Mouse (Mus musculus): ENCODE results near the gene Spata6. TPM values are rescaled to one million over a fixed set of nuclear protein-coding genes. Genes with fewer than 3 reads are reported as not detected.

The Spata6 gene
- polyA plus RNA-seq, 1 experiment from 2014 or later, result 22.4 TPM

GRCm38 (mm10) chr4:111704126-111704525 is 15.7 kb upstream of the Spata6 start:
- Histone ChIP-seq H3K9me3 (no peaks in the 10 kb centered on the region), H3K27ac (no peak overlapping the region), H3K4me1 (no peaks in the 10 kb centered on the region), H3K27me3 (replicated peaks) (no peaks in the 10 kb centered on the region), H3K4me2 (replicated peaks) (no peak overlapping the region), H3K36me3 (no peaks in the 10 kb centered on the region), H3K4me3 (no peak overlapping the region), H3K9ac (no peak overlapping the region)
- 72% methylated on average over 2 of the region's 2 CpGs for WGBS
- ATAC-seq (ENCODE audit: low FRiP score, low read depth), result no peak

DNA sequence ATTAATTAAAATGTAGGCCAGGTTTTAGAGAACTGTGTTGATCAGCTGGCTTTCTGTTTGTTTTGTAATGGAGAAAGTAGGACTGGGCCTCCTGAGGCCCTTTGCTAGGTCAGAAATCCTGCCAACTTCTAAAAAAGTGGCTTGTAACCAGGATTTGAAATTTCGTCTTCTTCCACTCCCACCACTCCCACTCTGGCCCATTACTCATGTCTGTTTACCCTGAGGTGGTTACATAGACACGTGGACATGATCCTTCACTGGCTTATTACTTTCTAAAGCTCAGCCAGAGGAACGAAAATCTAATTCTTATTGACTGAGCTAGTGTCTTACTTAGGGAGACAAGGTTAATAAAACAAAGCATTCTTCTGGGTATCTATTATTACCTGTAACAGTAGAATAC is 14.8 kb upstream of the Spata6 start:
- ATAC-seq (ENCODE audit: low FRiP score, low read depth), result no peak
- Histone ChIP-seq H3K9ac (no peak overlapping the region), H3K9me3 (no peaks in the 10 kb centered on the region), H3K36me3 (no peaks in the 10 kb centered on the region), H3K27ac (no peak overlapping the region), H3K4me3 (no peak overlapping the region), H3K4me1 (no peaks in the 10 kb centered on the region), H3K27me3 (replicated peaks) (no peaks in the 10 kb centered on the region), H3K4me2 (replicated peaks) (no peak overlapping the region)
- WGBS, result 77% methylated on average over 3 of the region's 3 CpGs

DNA sequence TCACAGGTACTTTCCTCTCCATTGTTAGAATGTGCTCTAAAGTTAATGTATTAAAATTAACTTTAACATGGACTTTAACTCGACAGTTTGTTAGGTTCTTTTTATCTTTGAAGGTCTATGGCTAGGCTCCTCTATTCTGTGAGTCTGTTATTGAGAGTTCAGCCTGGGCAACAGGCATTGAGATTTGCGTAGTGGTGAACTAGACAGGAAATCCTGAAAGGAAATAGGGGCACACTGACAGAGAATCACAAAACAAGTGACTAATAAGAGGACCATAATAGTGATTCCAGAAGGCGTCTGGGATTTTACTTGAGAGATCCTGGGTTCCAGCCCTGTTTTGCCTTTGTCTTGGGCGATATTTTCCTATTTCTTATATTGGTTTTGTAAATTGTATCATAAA is 488 bp upstream of the Spata6 start:
- no peak for ATAC-seq (ENCODE audit: low FRiP score, low read depth)
- H3K36me3 ChIP-seq, result no peaks in the 10 kb centered on the region
- H3K27ac ChIP-seq, result no peak overlapping the region
- peaks cover 8% of the 10 kb centered on the region; the same call in 1 of the 2 replicates for H3K4me1 ChIP-seq
- no peak overlapping the region for H3K4me3 ChIP-seq
- no peaks in the 10 kb centered on the region for H3K27me3 ChIP-seq (replicated peaks)
- WGBS, result 72% methylated on average over 4 of the region's 4 CpGs
- H3K9ac ChIP-seq, result no peak overlapping the region
- H3K9me3 ChIP-seq, result no peaks in the 10 kb centered on the region
- peak overlapping the region; percentile 62; the same call in 1 of the 2 replicates for H3K4me2 ChIP-seq (replicated peaks)

DNA sequence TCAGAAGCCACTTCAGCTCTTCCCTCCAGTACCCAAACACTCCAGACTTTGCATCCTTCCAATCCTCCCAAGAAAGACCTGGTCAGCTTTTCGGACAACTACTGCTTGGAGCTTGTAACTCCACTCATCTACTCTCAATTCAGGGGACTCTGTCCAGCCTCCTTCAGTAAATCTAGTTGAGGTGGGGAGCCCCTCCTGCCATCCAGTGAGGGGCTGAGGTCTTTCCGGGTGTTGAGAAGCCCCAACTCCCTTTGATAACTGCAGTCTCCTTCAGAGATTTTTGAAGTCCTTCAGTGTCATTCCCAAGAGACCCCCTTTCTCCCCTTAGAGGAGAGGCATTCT is 849 bp downstream of the Spata6 start:
- no peak overlapping the region for H3K27ac ChIP-seq
- no peak for ATAC-seq (ENCODE audit: low FRiP score, low read depth)
- H3K9ac ChIP-seq, result no peak overlapping the region

DNA sequence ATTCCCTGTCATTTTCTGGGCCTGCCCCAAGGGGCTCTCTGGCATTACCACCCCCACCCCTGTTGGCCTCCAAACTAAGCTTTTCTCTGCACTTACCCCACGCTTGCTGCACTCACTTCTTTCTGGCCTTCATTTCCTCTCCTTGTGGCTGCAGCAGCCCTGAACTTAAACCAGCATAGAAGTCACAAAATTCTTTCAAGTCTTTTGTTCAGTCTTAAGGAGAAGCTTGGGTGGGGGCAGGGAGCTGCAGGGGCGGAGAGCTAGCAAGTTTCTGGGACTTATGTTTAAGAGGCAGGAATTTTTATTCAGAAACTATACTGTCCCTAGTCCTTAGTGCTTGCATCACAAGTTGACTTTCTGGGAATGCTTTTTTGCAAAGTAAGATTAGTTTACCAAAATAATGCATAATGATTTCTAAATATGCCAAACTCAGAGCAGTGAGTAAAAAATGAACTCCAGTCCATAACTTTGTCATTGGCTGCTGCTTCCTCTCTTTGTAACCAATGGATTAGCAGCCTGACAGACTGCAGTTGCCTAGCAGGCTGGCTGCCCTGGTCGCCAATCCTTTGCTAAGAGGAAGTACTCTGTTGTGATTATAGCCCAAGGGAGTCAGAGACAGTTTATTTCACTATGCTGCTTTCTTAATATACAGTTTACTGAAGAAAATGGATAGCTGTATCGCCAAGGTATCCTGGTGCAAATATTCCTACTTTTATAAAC is 1.5 kb downstream of the Spata6 start:
- Histone ChIP-seq H3K4me2 (replicated peaks) (peak overlapping the region; percentile 62), H3K36me3 (no peaks in the 10 kb centered on the region), H3K4me3 (peak overlapping the region; percentile 63), H3K27ac (no peak overlapping the region), H3K9me3 (no peaks in the 10 kb centered on the region), H3K9ac (no peak overlapping the region), H3K4me1 (peaks cover 8% of the 10 kb centered on the region; the same call in 1 of the 2 replicates), H3K27me3 (replicated peaks) (no peaks in the 10 kb centered on the region)
- no peak for ATAC-seq (ENCODE audit: low FRiP score, low read depth)
- WGBS, result 34% methylated on average over 4 of the region's 4 CpGs

More for the DNA sequence above, 849 bp downstream of the Spata6 start:
- Histone ChIP-seq H3K4me1 (peaks cover 8% of the 10 kb centered on the region; the same call in 1 of the 2 replicates), H3K36me3 (no peaks in the 10 kb centered on the region), H3K4me3 (peak overlapping the region; percentile 63), H3K4me2 (replicated peaks) (peak overlapping the region; percentile 62), H3K9me3 (no peaks in the 10 kb centered on the region), H3K27me3 (replicated peaks) (no peaks in the 10 kb centered on the region)
- WGBS, result 19% methylated on average over 2 of the region's 2 CpGs

DNA sequence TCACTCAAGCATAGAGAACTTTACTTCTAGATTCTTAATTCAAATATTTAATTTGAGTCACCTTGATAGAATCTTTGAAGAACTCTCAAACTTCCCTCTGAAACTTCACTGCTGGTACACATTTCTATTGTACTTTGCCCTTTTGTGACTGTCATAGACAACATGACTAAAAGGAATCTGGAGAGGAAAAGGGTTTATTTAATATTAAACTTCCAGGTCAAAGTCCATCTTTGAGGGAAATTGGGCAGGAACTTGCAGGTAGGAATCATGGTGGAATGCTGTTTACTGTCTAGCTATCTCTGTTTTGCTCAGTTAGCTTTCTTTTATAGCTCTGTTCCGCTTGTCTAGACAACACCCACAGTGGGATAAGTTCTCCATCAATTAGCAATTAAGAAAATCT is 17.8 kb downstream of the Spata6 start:
- no peak for ATAC-seq (ENCODE audit: low FRiP score, low read depth)
- no peaks in the 10 kb centered on the region for H3K9me3 ChIP-seq
- no peak overlapping the region for H3K4me2 ChIP-seq (replicated peaks)
- H3K27ac ChIP-seq, result no peak overlapping the region
- H3K36me3 ChIP-seq, result no peaks in the 10 kb centered on the region
- H3K4me1 ChIP-seq, result no peaks in the 10 kb centered on the region
- H3K4me3 ChIP-seq, result no peak overlapping the region
- H3K27me3 ChIP-seq (replicated peaks), result no peaks in the 10 kb centered on the region
- H3K9ac ChIP-seq, result no peak overlapping the region
- 87% methylated on average over 1 of the region's 1 CpGs for WGBS

DNA sequence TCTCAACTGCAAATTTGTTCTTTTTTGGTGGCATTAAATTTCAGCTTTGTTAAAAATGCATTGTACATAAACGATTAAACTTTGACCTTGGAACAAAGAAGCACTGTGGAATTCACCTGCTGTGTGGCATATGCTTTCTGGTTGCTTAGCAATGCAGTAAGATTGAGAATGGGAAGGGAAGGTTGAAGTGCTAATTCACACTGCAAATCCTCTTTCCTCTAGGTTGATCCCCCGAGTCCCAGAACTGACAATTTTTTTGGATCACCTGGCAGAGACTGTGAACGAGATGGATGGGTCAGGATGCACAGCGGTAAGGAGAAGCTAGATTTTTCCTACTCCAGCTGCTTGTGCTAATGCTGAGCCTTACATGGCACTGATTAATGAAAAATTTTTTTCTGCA is 60.7 kb downstream of the Spata6 start:
- Histone ChIP-seq H3K36me3 (no peaks in the 10 kb centered on the region), H3K4me1 (no peaks in the 10 kb centered on the region), H3K9ac (no peak overlapping the region), H3K27ac (no peak overlapping the region), H3K4me2 (replicated peaks) (no peak overlapping the region), H3K9me3 (no peaks in the 10 kb centered on the region), H3K27me3 (replicated peaks) (no peaks in the 10 kb centered on the region), H3K4me3 (no peak overlapping the region)
- no peak for ATAC-seq (ENCODE audit: low FRiP score, low read depth)
- WGBS, result 55% methylated on average over 4 of the region's 4 CpGs

DNA sequence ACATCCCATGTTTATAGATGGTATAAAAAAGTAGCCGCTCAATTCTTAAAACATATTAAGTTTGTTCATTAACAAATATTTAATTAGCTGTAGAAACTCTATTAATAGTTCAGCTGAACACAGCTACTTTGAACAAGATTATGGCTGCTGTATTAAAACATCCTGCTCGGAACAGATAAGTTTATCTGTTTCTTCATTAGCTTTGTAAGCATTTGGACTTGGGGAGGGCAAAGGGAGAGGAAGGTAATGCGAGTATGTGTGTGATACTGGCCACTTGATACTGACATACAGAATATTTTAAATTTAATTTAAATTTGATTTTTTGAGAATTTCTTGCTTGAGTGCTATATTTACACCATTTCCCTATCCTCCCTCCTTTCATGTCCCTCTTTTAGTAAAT is 80.1 kb downstream of the Spata6 start:
- WGBS, result 90% methylated on average over 3 of the region's 3 CpGs
- no peaks in the 10 kb centered on the region for H3K4me1 ChIP-seq
- no peaks in the 10 kb centered on the region for H3K27me3 ChIP-seq (replicated peaks)
- H3K9ac ChIP-seq, result no peak overlapping the region
- H3K4me3 ChIP-seq, result no peak overlapping the region
- H3K4me2 ChIP-seq (replicated peaks), result no peak overlapping the region
- H3K9me3 ChIP-seq, result no peaks in the 10 kb centered on the region
- H3K36me3 ChIP-seq, result no peaks in the 10 kb centered on the region
- no peak for ATAC-seq (ENCODE audit: low FRiP score, low read depth)
- no peak overlapping the region for H3K27ac ChIP-seq

DNA sequence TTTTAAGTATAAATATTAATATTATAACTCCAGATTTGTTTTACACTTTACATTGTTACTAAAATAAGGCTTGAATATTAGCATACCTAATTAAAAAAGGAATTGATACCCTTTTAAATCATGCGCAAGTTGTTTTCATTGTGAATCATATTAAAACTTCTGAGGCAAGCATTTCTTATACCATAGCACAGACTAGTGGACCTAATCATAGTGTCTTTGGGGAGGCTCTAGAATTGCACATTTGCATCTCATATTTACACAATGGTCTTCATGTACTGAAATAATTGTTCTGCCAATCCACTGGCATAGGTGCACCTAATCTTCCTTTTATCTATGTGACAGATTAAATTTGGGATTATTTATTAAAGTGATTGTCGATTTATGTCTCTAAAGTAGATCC is 83.4 kb downstream of the Spata6 start:
- no peak overlapping the region for H3K4me2 ChIP-seq (replicated peaks)
- WGBS, result 94% methylated on average over 2 of the region's 2 CpGs
- H3K27me3 ChIP-seq (replicated peaks), result no peaks in the 10 kb centered on the region
- H3K4me3 ChIP-seq, result no peak overlapping the region
- H3K4me1 ChIP-seq, result no peaks in the 10 kb centered on the region
- no peaks in the 10 kb centered on the region for H3K9me3 ChIP-seq
- H3K36me3 ChIP-seq, result no peaks in the 10 kb centered on the region
- ATAC-seq (ENCODE audit: low FRiP score, low read depth), result no peak
- H3K27ac ChIP-seq, result no peak overlapping the region
- H3K9ac ChIP-seq, result no peak overlapping the region

DNA sequence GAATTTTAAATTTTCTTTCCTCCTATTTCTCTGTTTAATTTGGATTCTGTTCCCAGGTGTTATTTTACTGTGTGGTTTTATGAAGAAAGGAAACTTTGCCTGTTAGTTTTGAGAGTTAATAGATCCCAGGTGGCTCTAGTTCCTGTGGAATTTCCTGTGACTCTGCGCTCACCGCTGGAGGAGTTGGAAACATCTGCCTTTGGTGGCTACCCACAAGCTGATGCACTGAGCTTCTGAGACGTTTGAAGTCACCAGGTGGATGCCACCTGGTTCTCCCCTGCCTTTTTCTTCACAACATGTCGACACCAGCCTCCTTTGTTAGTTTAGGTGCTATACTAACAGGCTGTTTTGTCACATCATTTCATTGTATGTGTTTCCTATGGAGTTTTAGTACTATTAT is 97.7 kb downstream of the Spata6 start:
- no peaks in the 10 kb centered on the region for H3K36me3 ChIP-seq
- WGBS, result 62% methylated on average over 4 of the region's 4 CpGs

GRCm38 (mm10) chr4:111838882-111839281 is 119.1 kb downstream of the Spata6 start:
- Histone ChIP-seq H3K4me1 (no peaks in the 10 kb centered on the region), H3K9me3 (no peaks in the 10 kb centered on the region), H3K27me3 (replicated peaks) (no peaks in the 10 kb centered on the region), H3K36me3 (no peaks in the 10 kb centered on the region), H3K4me3 (no peak overlapping the region), H3K4me2 (replicated peaks) (no peak overlapping the region), H3K27ac (no peak overlapping the region), H3K9ac (no peak overlapping the region)
- 96% methylated on average over 6 of the region's 6 CpGs for WGBS
- no peak for ATAC-seq (ENCODE audit: low FRiP score, low read depth)

More for the DNA sequence above, 97.7 kb downstream of the Spata6 start:
- H3K4me1 ChIP-seq, result no peaks in the 10 kb centered on the region
- H3K9me3 ChIP-seq, result no peaks in the 10 kb centered on the region
- no peaks in the 10 kb centered on the region for H3K27me3 ChIP-seq (replicated peaks)
- no peak overlapping the region for H3K4me2 ChIP-seq (replicated peaks)
- no peak overlapping the region for H3K9ac ChIP-seq
- H3K27ac ChIP-seq, result no peak overlapping the region
- H3K4me3 ChIP-seq, result no peak overlapping the region
- no peak for ATAC-seq (ENCODE audit: low FRiP score, low read depth)

GRCm38 (mm10) chr4:111852626-111853025 is 132.8 kb downstream of the Spata6 start:
- H3K36me3 ChIP-seq, result no peaks in the 10 kb centered on the region
- H3K9me3 ChIP-seq, result no peaks in the 10 kb centered on the region
- no peaks in the 10 kb centered on the region for H3K27me3 ChIP-seq (replicated peaks)
- H3K4me3 ChIP-seq, result no peak overlapping the region
- H3K4me2 ChIP-seq (replicated peaks), result no peak overlapping the region
- no peak overlapping the region for H3K9ac ChIP-seq
- no peaks in the 10 kb centered on the region for H3K4me1 ChIP-seq
- ATAC-seq (ENCODE audit: low FRiP score, low read depth), result no peak
- H3K27ac ChIP-seq, result no peak overlapping the region

DNA sequence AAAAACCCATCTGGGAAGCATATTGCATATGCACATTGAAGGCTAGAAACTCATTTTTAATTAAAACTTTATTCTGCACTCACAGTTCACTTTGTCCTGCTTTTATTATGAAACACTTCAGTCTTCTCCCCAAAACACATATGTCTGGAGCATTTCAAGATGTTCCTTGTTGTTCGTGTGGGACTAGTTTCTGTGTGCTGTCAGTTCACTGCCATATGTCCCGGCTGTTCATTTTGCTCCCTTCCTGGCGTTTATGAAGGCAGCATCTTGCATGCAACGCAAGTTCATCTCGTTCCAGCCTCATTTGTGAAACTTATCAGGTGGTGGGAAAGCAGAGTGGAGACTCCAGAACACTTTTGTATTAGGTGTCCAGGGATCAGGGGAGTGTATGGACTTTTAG is 146.9 kb downstream of the Spata6 start:
- H3K27ac ChIP-seq, result no peak overlapping the region
- no peaks in the 10 kb centered on the region for H3K27me3 ChIP-seq (replicated peaks)
- no peaks in the 10 kb centered on the region for H3K4me1 ChIP-seq
- 88% methylated on average over 5 of the region's 5 CpGs for WGBS
- H3K4me3 ChIP-seq, result no peak overlapping the region
- H3K9ac ChIP-seq, result no peak overlapping the region
- H3K9me3 ChIP-seq, result no peaks in the 10 kb centered on the region
- no peaks in the 10 kb centered on the region for H3K36me3 ChIP-seq
- no peak overlapping the region for H3K4me2 ChIP-seq (replicated peaks)
- ATAC-seq (ENCODE audit: low FRiP score, low read depth), result no peak
